Mouse (Mus musculus) stomach, postnatal 0 days (tissue): Measurements from ENCODE around the gene Selenbp1. TPM values are rescaled to one million over a fixed set of nuclear protein-coding genes. Genes with fewer than 3 reads are reported as not detected.
"Not testable (repeated sequence)": the region's sequence is repeated elsewhere in the genome, so short reads cannot be mapped to it uniquely, and the experiment has no call there.

Experiments
- ATAC-seq: fragments of 200-750 bp; cut with Nextera tagmentation; 2 replicates; pipeline ENCODE4 v1.8.0; 2017; ENCODE audit not compliant: low FRiP score, low TSS enrichment
- DNase-seq: peaks from one replicate; pipeline ENCODE4 v3.0.0-alpha.2; 2016; ENCODE audit warnings: low spot score
- H3K27ac ChIP-seq: fragments of 300-500 bp; sonication (generic); replicated peaks from 2 replicates; pipeline ENCODE4 v1.5.1; 2014; ENCODE audit warnings: mild to moderate bottlenecking, control low read depth
- H3K27me3 ChIP-seq: fragments of 300-500 bp; sonication (generic); 2 replicates; pipeline ENCODE4 v1.6.1; 2014; ENCODE audit warnings: low read length; ENCODE audit not compliant: control insufficient read depth, insufficient read depth
- H3K36me3 ChIP-seq: fragments of 300-500 bp; sonication (generic); 2 replicates; pipeline ENCODE4 v1.6.1; 2014; ENCODE audit warnings: low read length, mixed read lengths; ENCODE audit not compliant: control insufficient read depth, insufficient read depth
- H3K4me1 ChIP-seq: fragments of 300-500 bp; sonication (generic); replicated peaks from 2 replicates; pipeline ENCODE4 v1.6.1; 2014; ENCODE audit warnings: antibody characterized with exemption; ENCODE audit not compliant: control insufficient read depth, insufficient read depth
- H3K4me2 ChIP-seq: fragments of 300-500 bp; sonication (generic); replicated peaks from 2 replicates; pipeline ENCODE4 v1.6.1; 2014; ENCODE audit warnings: low read depth, mild to moderate bottlenecking, control low read depth, moderate library complexity
- H3K4me3 ChIP-seq: fragments of 300-500 bp; sonication (generic); 2 replicates; pipeline ENCODE4 v1.5.1; 2014; ENCODE audit warnings: low read depth, low read length, control low read depth
- H3K9ac ChIP-seq: fragments of 300-500 bp; sonication (generic); 2 replicates; pipeline ENCODE4 v1.6.1; 2014; ENCODE audit warnings: mild to moderate bottlenecking, low read length, control low read depth, mixed read lengths
- H3K9me3 ChIP-seq: fragments of 300-500 bp; sonication (generic); 2 replicates; pipeline ENCODE4 v1.6.1; 2016; ENCODE audit warnings: low read length; ENCODE audit not compliant: control insufficient read depth
- CTCF ChIP-seq: IDR thresholded peaks from 2 replicates; pipeline ENCODE4 v1.5.1; 2016; ENCODE audit warnings: antibody characterized with exemption, low read depth, mild to moderate bottlenecking, moderate library complexity
- EP300 ChIP-seq: optimal IDR thresholded peaks from 2 replicates; pipeline ENCODE3; 2016; ENCODE audit warnings: antibody characterized with exemption
- whole genome bisulfite sequencing: fragments of 180-500 bp; shearing (Covaris S2); extraction: QIAGEN DNeasy Blood & Tissue Kit; methylation state at CpG from one replicate; pipeline ENCODE4 v1.1.7; 2014; 5-methylcytosine and 5-hydroxymethylcytosine counted together
- polyA plus RNA-seq: library from polyadenylated mRNA; unstranded; fragments of >200 nt; fragmentation: Nextera tagmentation; extraction: Ambion mirVana; gene quantifications from 2 replicates; pipeline ENCODE4 v1.2.1, GENCODE M21; 2015

Gene Selenbp1
- polyA plus RNA-seq, 1 experiment from 2014 or later: 65.9 TPM

DNA sequence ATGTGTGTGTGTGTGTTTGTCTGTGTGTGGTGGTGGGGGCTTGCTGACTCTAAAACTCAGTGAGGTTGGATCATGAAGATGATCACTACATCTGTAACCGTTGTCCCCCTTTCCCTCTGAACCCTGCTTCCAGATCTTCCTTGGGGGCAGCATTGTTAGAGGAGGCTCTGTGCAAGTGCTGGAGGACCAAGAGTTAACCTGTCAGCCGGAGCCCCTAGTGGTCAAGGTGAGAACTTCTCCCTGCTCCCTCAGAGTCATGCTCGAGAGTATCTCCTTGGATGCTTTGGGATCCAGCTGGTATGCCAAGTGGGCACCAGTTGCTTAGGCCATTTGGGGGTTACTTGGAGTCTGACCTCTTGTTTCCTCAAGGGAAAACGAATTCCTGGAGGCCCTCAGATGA, 10.8 kb downstream of the Selenbp1 start:
- H3K9ac ChIP-seq, H3K27ac ChIP-seq, H3K27me3 ChIP-seq, H3K4me3 ChIP-seq, H3K36me3 ChIP-seq, DNase-seq, H3K4me1 ChIP-seq, H3K4me2 ChIP-seq, H3K9me3 ChIP-seq: not testable (repeated sequence)
- 32% methylated on average over 3 of the region's 4 CpGs for WGBS
- peak; percentile 69 for TF ChIP-seq CTCF
- ATAC-seq: 0 out of 2 replicates have a peak, but pooled peaks have one; percentile 40

DNA sequence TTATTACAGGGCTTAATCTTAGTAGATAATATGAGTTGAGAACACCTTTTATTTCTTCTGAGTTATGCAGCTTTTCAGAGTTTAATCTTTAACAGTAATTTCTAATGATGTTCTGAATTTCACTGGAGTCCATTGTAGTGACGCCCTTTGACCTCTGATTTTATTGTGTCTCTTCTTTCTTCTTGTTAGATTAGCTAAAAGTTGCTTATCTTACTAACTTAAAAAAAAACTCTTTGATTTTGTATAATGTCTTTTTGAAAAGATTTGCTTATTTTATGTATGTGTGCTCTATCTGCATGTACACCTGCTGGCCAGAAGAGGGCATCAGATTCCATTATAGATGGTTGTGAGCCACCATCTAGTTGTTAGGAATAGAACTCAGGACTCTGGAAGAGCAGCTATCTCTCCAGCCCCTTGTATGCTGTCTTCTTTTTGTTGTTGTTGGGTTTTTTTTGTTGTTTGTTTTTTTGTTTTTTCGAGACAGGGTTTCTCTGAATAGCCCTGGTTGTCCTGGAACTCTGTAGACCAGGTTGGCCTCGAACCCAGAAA, 15.3 kb downstream of the Selenbp1 start:
- no peak for TF ChIP-seq EP300
- TF ChIP-seq CTCF: peak; percentile 78
- no peaks in the 10 kb centered on the region for H3K4me1 ChIP-seq
- no peak overlapping the region for H3K9ac ChIP-seq
- no peaks in the 10 kb centered on the region for H3K27me3 ChIP-seq
- H3K4me2 ChIP-seq: no peak overlapping the region
- H3K36me3 ChIP-seq: no peaks in the 10 kb centered on the region
- H3K9me3 ChIP-seq: no peaks in the 10 kb centered on the region
- H3K4me3 ChIP-seq: no peak overlapping the region
- ATAC-seq (no peak), DNase-seq (no peak)
- H3K27ac ChIP-seq: no peak overlapping the region
- 73% methylated on average over 3 of the region's 3 CpGs for WGBS

- Histone ChIP-seq H3K9me3 (no peaks in the 10 kb centered on the region), H3K27me3 (no peaks in the 10 kb centered on the region), H3K4me1 (no peaks in the 10 kb centered on the region; the same call in 1 of the 2 replicates), H3K27ac (no peak overlapping the region), H3K36me3 (no peaks in the 10 kb centered on the region), H3K4me2 (no peak overlapping the region), H3K4me3 (no peak overlapping the region), H3K9ac (no peak overlapping the region)
- 65% methylated on average over 3 of the region's 3 CpGs for WGBS
- no peak for ATAC-seq
- TF ChIP-seq CTCF (no peak), EP300 (no peak)
- no peak for DNase-seq
Measured at GRCm38 (mm10) chr3:94949645-94950044, 16.8 kb downstream of the Selenbp1 start.

GRCm38 (mm10) chr3:94952806-94953205, 19.9 kb downstream of the Selenbp1 start:
- peak overlapping the region; percentile 91 for H3K27ac ChIP-seq
- TF ChIP-seq CTCF (no peak), EP300 (no peak)
- no peaks in the 10 kb centered on the region for H3K9me3 ChIP-seq
- no peaks in the 10 kb centered on the region for H3K27me3 ChIP-seq
- peak; percentile 68 for ATAC-seq
- H3K4me1 ChIP-seq: no peaks in the 10 kb centered on the region; the same call in 1 of the 2 replicates
- no peak overlapping the region for H3K9ac ChIP-seq
- H3K36me3 ChIP-seq: peaks cover 2% of the 10 kb centered on the region; the same call in 1 of the 2 replicates
- H3K4me2 ChIP-seq: peak overlapping the region; percentile 55
- peak overlapping the region; percentile 76; the same call in 1 of the 2 replicates for H3K4me3 ChIP-seq
- WGBS: 34% methylated on average over 5 of the region's 5 CpGs
- DNase-seq: peak; percentile 76

DNA sequence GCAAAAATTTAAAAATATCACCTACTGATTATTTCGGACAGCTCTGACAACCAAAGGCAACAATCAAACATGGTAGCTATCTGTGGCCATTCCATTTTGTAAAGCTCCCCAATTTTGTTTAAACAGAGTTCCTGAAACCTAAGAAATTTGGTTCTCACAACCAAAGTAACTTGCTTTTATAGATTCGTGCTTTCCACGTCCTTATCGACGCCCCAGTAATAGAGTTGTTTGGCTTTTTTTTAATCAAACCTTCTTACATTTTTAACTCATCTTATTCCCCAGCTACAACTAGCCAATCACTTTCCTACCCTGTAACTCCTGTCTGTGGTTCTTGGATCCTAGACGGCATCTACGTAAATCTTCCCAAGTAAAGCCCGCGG, 20.5 kb downstream of the Selenbp1 start:
- H3K9me3 ChIP-seq: no peaks in the 10 kb centered on the region
- H3K27ac ChIP-seq: peak overlapping the region; percentile 91
- H3K4me3 ChIP-seq: peak overlapping the region; percentile 76
- H3K36me3 ChIP-seq: peaks cover 7% of the 10 kb centered on the region
- no peak for DNase-seq
- H3K27me3 ChIP-seq: no peaks in the 10 kb centered on the region
- ATAC-seq: no peak; the same call in 1 of the 2 replicates
- peak overlapping the region; percentile 55 for H3K4me2 ChIP-seq
- no peaks in the 10 kb centered on the region; the same call in 1 of the 2 replicates for H3K4me1 ChIP-seq
- TF ChIP-seq CTCF (no peak), EP300 (no peak)
- 6% methylated on average over 9 of the region's 9 CpGs for WGBS
- H3K9ac ChIP-seq: peak overlapping the region; percentile 92

GRCm38 (mm10) chr3:94953764-94954616, 21.1 kb downstream of the Selenbp1 start, which contains the start of gene Rfx5:
TSS of gene Rfx5 (plus strand) at chr3:94954075.
- no peak for TF ChIP-seq EP300
- TF ChIP-seq CTCF: no peak
- under 1% methylated on average over 50 of the region's 50 CpGs for WGBS
- no peaks in the 10 kb centered on the region for H3K27me3 ChIP-seq

More at GRCm38 (mm10) chr3:94953764-94954616, 21.1 kb downstream of the Selenbp1 start, which contains the start of gene Rfx5:
- peak; percentile 97 for ATAC-seq
- H3K4me2 ChIP-seq: peak within 1 kb of the TSS; percentile 75
- peaks cover 9% of the 10 kb centered on the region for H3K36me3 ChIP-seq
- no peaks in the 10 kb centered on the region; the same call in 1 of the 2 replicates for H3K4me1 ChIP-seq
- peak; percentile 96 for DNase-seq
- H3K9me3 ChIP-seq: no peaks in the 10 kb centered on the region
- H3K27ac ChIP-seq: peak within 1 kb of the TSS; percentile 91
- peak within 1 kb of the TSS; percentile 92 for H3K9ac ChIP-seq
- H3K4me3 ChIP-seq: peak within 1 kb of the TSS; percentile 76
